Mouse (Mus musculus): ENCODE measurements at regions not wholly inside any gene's neighbourhood (a gene's known extent, or its start where the extent isn't known, plus 50 kb on each side); places are given as distances from the start of the nearest gene placed in this dataset.

GRCm38 (mm10) chr10:21244849-21245453 is 50.8 kb upstream of the Hbs1l start:
- ATAC-seq (ENCODE audit: insufficient read depth) (no peak), DNase-seq (ENCODE audit: low read depth in 3 of 3, low spot score in 3 of 3) (no peak)
- Histone ChIP-seq H3K4me3 (ENCODE audit: insufficient read depth in 1 of 2, low read depth in 2 of 2, low read length in 2 of 2) (no peak overlapping the region), H3K4me1 (replicated peaks; ENCODE audit: control insufficient read depth in 2 of 2, insufficient read depth in 2 of 2, low read length in 1 of 2) (peaks cover 28 to 38% of the 10 kb centered on the region in 2 experiments), H3K36me3 (replicated peaks; ENCODE audit: control insufficient read depth, insufficient read depth, low read depth) (no peaks in the 10 kb centered on the region), H3K9ac (replicated peaks) (no peak overlapping the region), H3K4me2 (ENCODE audit: low read depth) (no peak overlapping the region), H3K27ac (no peak overlapping the region), H3K27me3 (ENCODE audit: control insufficient read depth, insufficient read depth, low read length) (no peaks in the 10 kb centered on the region), H3K9me3 (ENCODE audit: control insufficient read depth, low read length) (no peaks in the 10 kb centered on the region)
- 60% methylated on average over 4 of the region's 4 CpGs for WGBS (ENCODE audit: insufficient replicate concordance)
- TF ChIP-seq CTCF (IDR thresholded peaks at IDR 0.05; ENCODE audit: low read depth) = no peak
- TF ChIP-seq EP300 (IDR thresholded peaks at IDR 0.05; ENCODE audit: low read depth) = no peak

- no peaks in the 10 kb centered on the region for H3K36me3 ChIP-seq (replicated peaks; ENCODE audit: control insufficient read depth, insufficient read depth, low read depth)
- TF ChIP-seq CTCF (IDR thresholded peaks at IDR 0.05; ENCODE audit: low read depth) = no peak
- peak; percentile 41 for TF ChIP-seq EP300 (IDR thresholded peaks at IDR 0.05; ENCODE audit: low read depth)
- ATAC-seq (ENCODE audit: insufficient read depth) (peak; percentile 43; the same call in 1 of the 2 replicates), DNase-seq (ENCODE audit: low read depth in 3 of 3, low spot score in 3 of 3) (no peak)
- no peak overlapping the region for H3K4me3 ChIP-seq (ENCODE audit: insufficient read depth in 1 of 2, low read depth in 2 of 2, low read length in 2 of 2)
- no peak overlapping the region for H3K27ac ChIP-seq
- H3K4me2 ChIP-seq (ENCODE audit: low read depth) = no peak overlapping the region
- H3K9me3 ChIP-seq (ENCODE audit: control insufficient read depth, low read length) = no peaks in the 10 kb centered on the region
- no peak overlapping the region for H3K9ac ChIP-seq (replicated peaks)
- WGBS (ENCODE audit: insufficient replicate concordance) = 44% methylated on average over 5 of the region's 5 CpGs
- H3K4me1 ChIP-seq (replicated peaks; ENCODE audit: control insufficient read depth in 2 of 2, insufficient read depth in 2 of 2, low read length in 1 of 2) = peaks cover 28 to 34% of the 10 kb centered on the region in 2 experiments
- H3K27me3 ChIP-seq (ENCODE audit: control insufficient read depth, insufficient read depth, low read length) = no peaks in the 10 kb centered on the region
These were observed 50.2 kb upstream of the Hbs1l start for GRCm38 (mm10) chr10:21245558-21245957.
